Mouse (Mus musculus) intestine, embryonic 16.5 days (tissue): Measurements from ENCODE around the gene Cdkn1b. TPM values are rescaled to one million over a fixed set of nuclear protein-coding genes. Genes with fewer than 3 reads are reported as not detected.

ENCODE experiments used
- ATAC-seq: fragments of 200-750 bp; cut with Nextera tagmentation; 2 replicates; pipeline ENCODE4 v1.8.0; 2017; ENCODE audit warnings: moderate TSS enrichment, moderate library complexity
- H3K27ac ChIP-seq: fragments of 300-500 bp; sonication (generic); 2 replicates; pipeline ENCODE4 v1.5.1; 2014; ENCODE audit warnings: mild to moderate bottlenecking, low read length
- H3K27me3 ChIP-seq: fragments of 300-500 bp; sonication (generic); replicated peaks from 2 replicates; pipeline ENCODE4 v1.6.1; 2014; ENCODE audit warnings: low read length, control low read depth, mixed read lengths; ENCODE audit not compliant: control insufficient read depth, insufficient read depth
- H3K36me3 ChIP-seq: fragments of 300-500 bp; sonication (generic); 2 replicates; pipeline ENCODE4 v1.6.1; 2014; ENCODE audit warnings: low read length, control low read depth; ENCODE audit not compliant: control insufficient read depth, insufficient read depth
- H3K4me1 ChIP-seq: fragments of 300-500 bp; sonication (generic); 2 replicates; pipeline ENCODE4 v1.6.1; 2014; ENCODE audit warnings: low read length, control low read depth, mixed read lengths; ENCODE audit not compliant: control insufficient read depth, insufficient read depth
- H3K4me2 ChIP-seq: fragments of 300-500 bp; sonication (generic); 2 replicates; pipeline ENCODE4 v1.6.1; 2014; ENCODE audit warnings: low read depth, low read length, control low read depth
- H3K4me3 ChIP-seq: fragments of 300-500 bp; sonication (generic); 2 replicates; pipeline ENCODE4 v1.5.1; 2014; ENCODE audit warnings: mild to moderate bottlenecking, low read length
- H3K9ac ChIP-seq: fragments of 300-500 bp; sonication (generic); 2 replicates; pipeline ENCODE4 v1.6.1; 2014; ENCODE audit warnings: low read depth, low read length
- H3K9me3 ChIP-seq: fragments of 300-500 bp; sonication (generic); 2 replicates; pipeline ENCODE4 v1.6.1; 2016; ENCODE audit warnings: low read length, control low read depth; ENCODE audit not compliant: control insufficient read depth
- WGBS: fragments of 180-500 bp; shearing (Covaris S2); extraction: QIAGEN DNeasy Blood & Tissue Kit; methylation state at CpG from one replicate; pipeline ENCODE4 v1.1.7; 2014; 5-methylcytosine and 5-hydroxymethylcytosine counted together
- polyA plus RNA-seq: library from polyadenylated mRNA; unstranded; fragments of >200 nt; fragmentation: Nextera tagmentation; extraction: Ambion mirVana; gene quantifications from 2 replicates; pipeline ENCODE4 v1.2.1, GENCODE M21; 2015

The Cdkn1b gene
- polyA plus RNA-seq, 1 experiment from 2014 or later, result 10.6 TPM

- peak overlapping the region; percentile 100 for H3K27ac ChIP-seq
- peak; percentile 93 for ATAC-seq
- WGBS, result under 1% methylated on average over 38 of the region's 38 CpGs
Observed at GRCm38 (mm10) chr6:134897443-134898094, 22.6 kb upstream of the Cdkn1b start.

GRCm38 (mm10) chr6:134898095-134898965 is 21.9 kb upstream of the Cdkn1b start, which contains the start of gene Gpr19:
Gene Gpr19 (minus strand): TSS chr6:134898578.
- H3K4me1 ChIP-seq, result peaks cover 4% of the 10 kb centered on the region
- peak; percentile 96 for ATAC-seq
- peak within 1 kb of the TSS; percentile 100 for H3K27ac ChIP-seq
- peak within 1 kb of the TSS; percentile 71 for H3K4me2 ChIP-seq
- WGBS, result under 1% methylated on average over 51 of the region's 51 CpGs
- H3K27me3 ChIP-seq, result no peaks in the 10 kb centered on the region
- peak within 1 kb of the TSS; percentile 70 for H3K4me3 ChIP-seq
- peak within 1 kb of the TSS; percentile 94 for H3K9ac ChIP-seq
- H3K36me3 ChIP-seq, result no peaks in the 10 kb centered on the region
- H3K9me3 ChIP-seq, result no peaks in the 10 kb centered on the region

More at GRCm38 (mm10) chr6:134897443-134898094, 22.6 kb upstream of the Cdkn1b start:
- no peaks in the 10 kb centered on the region for H3K27me3 ChIP-seq
- H3K4me1 ChIP-seq, result peaks cover 4% of the 10 kb centered on the region
- H3K9ac ChIP-seq, result peak overlapping the region; percentile 94
- no peaks in the 10 kb centered on the region for H3K36me3 ChIP-seq
- H3K4me3 ChIP-seq, result peak overlapping the region; percentile 70
- peak overlapping the region; percentile 71 for H3K4me2 ChIP-seq
- H3K9me3 ChIP-seq, result no peaks in the 10 kb centered on the region

GRCm38 (mm10) chr6:134903368-134903767 is 16.8 kb upstream of the Cdkn1b start:
- H3K36me3 ChIP-seq, result no peaks in the 10 kb centered on the region
- H3K9me3 ChIP-seq, result no peaks in the 10 kb centered on the region
- H3K4me2 ChIP-seq, result no peak overlapping the region
- H3K4me1 ChIP-seq, result no peaks in the 10 kb centered on the region; the same call in 1 of the 2 replicates
- ATAC-seq, result no peak
- 81% methylated on average over 4 of the region's 4 CpGs for WGBS
- H3K9ac ChIP-seq, result no peak overlapping the region
- H3K4me3 ChIP-seq, result no peak overlapping the region
- no peak overlapping the region for H3K27ac ChIP-seq
- no peaks in the 10 kb centered on the region for H3K27me3 ChIP-seq

- Histone ChIP-seq H3K4me1 (no peaks in the 10 kb centered on the region; the same call in 1 of the 2 replicates), H3K9ac (no peak overlapping the region), H3K4me3 (no peak overlapping the region), H3K4me2 (no peak overlapping the region), H3K36me3 (no peaks in the 10 kb centered on the region), H3K27me3 (no peaks in the 10 kb centered on the region), H3K9me3 (no peaks in the 10 kb centered on the region), H3K27ac (no peak overlapping the region)
- 86% methylated on average over 10 of the region's 10 CpGs for WGBS
- no peak for ATAC-seq
Observed at GRCm38 (mm10) chr6:134903891-134904884, 16.0 kb upstream of the Cdkn1b start.

GRCm38 (mm10) chr6:134905811-134906210 is 14.4 kb upstream of the Cdkn1b start:
- Histone ChIP-seq H3K9me3 (no peaks in the 10 kb centered on the region), H3K4me1 (no peaks in the 10 kb centered on the region), H3K27me3 (no peaks in the 10 kb centered on the region), H3K4me2 (no peak overlapping the region), H3K9ac (no peak overlapping the region), H3K36me3 (no peaks in the 10 kb centered on the region), H3K4me3 (no peak overlapping the region), H3K27ac (no peak overlapping the region)
- 85% methylated on average over 1 of the region's 1 CpGs for WGBS
- no peak for ATAC-seq

- WGBS, result 79% methylated on average over 5 of the region's 5 CpGs
Observed at GRCm38 (mm10) chr6:134914523-134914922, 5.7 kb upstream of the Cdkn1b start.

GRCm38 (mm10) chr6:134916641-134917040 is 3.6 kb upstream of the Cdkn1b start:
- peak overlapping the region; percentile 66 for H3K27ac ChIP-seq
- peak overlapping the region; percentile 56 for H3K4me3 ChIP-seq
- H3K4me1 ChIP-seq, result peaks cover 15% of the 10 kb centered on the region
- peak overlapping the region; percentile 68 for H3K9ac ChIP-seq
- ATAC-seq, result no peak
- under 1% methylated on average over 11 of the region's 11 CpGs for WGBS
- H3K9me3 ChIP-seq, result no peaks in the 10 kb centered on the region
- H3K4me2 ChIP-seq, result peak overlapping the region; percentile 71
- no peaks in the 10 kb centered on the region for H3K27me3 ChIP-seq
- H3K36me3 ChIP-seq, result no peaks in the 10 kb centered on the region

More at GRCm38 (mm10) chr6:134914523-134914922, 5.7 kb upstream of the Cdkn1b start:
- Histone ChIP-seq H3K9me3 (no peaks in the 10 kb centered on the region), H3K9ac (no peak overlapping the region), H3K4me2 (no peak overlapping the region), H3K27me3 (no peaks in the 10 kb centered on the region), H3K36me3 (no peaks in the 10 kb centered on the region), H3K4me3 (no peak overlapping the region), H3K4me1 (peaks cover 15% of the 10 kb centered on the region), H3K27ac (no peak overlapping the region)
- peak; percentile 45 for ATAC-seq

GRCm38 (mm10) chr6:134917087-134917486 is 3.1 kb upstream of the Cdkn1b start:
- 2% methylated on average over 11 of the region's 11 CpGs for WGBS
- H3K36me3 ChIP-seq, result no peaks in the 10 kb centered on the region
- H3K4me2 ChIP-seq, result peak overlapping the region; percentile 71
- H3K27ac ChIP-seq, result peak overlapping the region; percentile 66
- no peaks in the 10 kb centered on the region for H3K9me3 ChIP-seq
- peak overlapping the region; percentile 68 for H3K9ac ChIP-seq
- no peaks in the 10 kb centered on the region for H3K27me3 ChIP-seq
- H3K4me3 ChIP-seq, result peak overlapping the region; percentile 56
- peaks cover 17% of the 10 kb centered on the region for H3K4me1 ChIP-seq
- no peak for ATAC-seq
